Mouse (Mus musculus): ENCODE data around the gene Bbx. TPM values are rescaled to one million over a fixed set of nuclear protein-coding genes. Genes with fewer than 3 reads are reported as not detected.

Gene Bbx
- polyA plus RNA-seq, 1 experiment = 9.8 TPM

DNA sequence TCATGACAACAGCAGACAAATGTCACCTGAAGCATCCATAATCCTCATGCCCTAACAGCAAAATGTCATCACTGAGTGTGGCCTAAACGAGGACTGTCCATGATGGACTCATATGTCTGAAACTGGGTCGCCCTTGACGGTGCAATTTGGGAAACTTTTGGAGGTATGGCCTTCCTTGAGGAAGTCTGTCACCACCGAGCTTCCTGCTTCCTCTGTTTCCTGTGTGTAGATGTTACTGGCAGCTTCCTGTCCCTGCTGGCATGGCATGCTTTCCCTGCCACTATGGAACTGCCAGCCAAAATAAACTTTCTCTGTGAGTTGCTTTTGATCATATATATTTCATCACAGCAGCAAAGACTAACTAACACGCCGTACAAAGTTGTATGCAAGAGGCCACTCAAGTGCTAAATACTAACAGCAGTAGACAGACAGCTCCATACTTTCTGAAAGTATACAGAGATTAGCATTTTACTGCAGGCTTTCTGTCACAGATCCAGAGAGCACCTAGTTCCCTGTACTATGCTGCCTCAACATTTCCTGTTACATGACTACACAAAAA lies 180.7 kb downstream of the Bbx start:
- Histone ChIP-seq H3K4me1 (ENCODE audit: control insufficient read depth, insufficient read depth, insufficient read length, low read length) (peaks cover 4% of the 10 kb centered on the region), H3K27ac (replicated peaks; ENCODE audit: low read depth, low read length) (no peak overlapping the region), H3K4me3 (ENCODE audit: insufficient read depth, low read depth, low read length) (no peak overlapping the region)

DNA sequence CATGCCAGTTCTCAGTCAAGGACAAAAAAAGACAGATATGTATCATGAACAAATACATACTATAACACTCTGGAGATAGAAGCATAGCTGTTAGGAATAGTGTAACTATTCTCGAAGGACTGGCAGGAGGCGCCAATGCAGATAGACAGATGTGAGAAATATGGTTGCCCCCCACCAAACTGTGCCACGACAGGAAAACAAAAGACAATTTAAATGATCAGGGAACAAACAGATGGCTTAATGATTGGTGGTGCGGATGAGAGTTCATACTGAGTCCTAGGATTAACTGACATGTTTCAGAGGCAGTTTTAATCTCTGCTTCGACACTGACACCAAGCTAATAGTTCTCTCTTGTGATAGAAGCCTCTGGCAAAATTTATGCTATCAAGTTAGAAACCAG lies 181.7 kb downstream of the Bbx start:
- Histone ChIP-seq H3K27ac (replicated peaks; ENCODE audit: low read depth, low read length) (no peak overlapping the region), H3K4me3 (ENCODE audit: insufficient read depth, low read depth, low read length) (no peak overlapping the region), H3K4me1 (ENCODE audit: control insufficient read depth, insufficient read depth, insufficient read length, low read length) (peaks cover 4% of the 10 kb centered on the region)

DNA sequence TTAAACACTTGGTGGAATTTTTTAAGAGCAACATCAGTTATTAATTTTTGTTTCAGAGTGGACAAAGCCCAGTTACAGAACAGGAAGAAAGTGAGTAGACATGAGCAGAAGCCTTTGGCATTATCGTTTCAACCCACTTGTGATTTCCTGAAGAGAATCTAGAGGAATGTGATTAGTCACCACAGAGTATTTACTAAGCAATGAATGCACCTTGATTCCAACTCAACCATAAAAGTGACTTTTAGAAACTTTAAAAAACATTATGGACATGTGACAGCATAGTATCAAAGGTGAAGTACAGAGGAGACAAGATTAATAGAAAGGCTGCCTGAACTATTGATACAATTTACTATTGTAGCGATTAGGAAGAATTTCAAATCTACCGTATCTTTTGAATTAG lies 183.2 kb downstream of the Bbx start:
- Histone ChIP-seq H3K27ac (replicated peaks; ENCODE audit: low read depth, low read length) (no peak overlapping the region), H3K4me1 (ENCODE audit: control insufficient read depth, insufficient read depth, insufficient read length, low read length) (peaks cover 4% of the 10 kb centered on the region), H3K4me3 (ENCODE audit: insufficient read depth, low read depth, low read length) (no peak overlapping the region)

DNA sequence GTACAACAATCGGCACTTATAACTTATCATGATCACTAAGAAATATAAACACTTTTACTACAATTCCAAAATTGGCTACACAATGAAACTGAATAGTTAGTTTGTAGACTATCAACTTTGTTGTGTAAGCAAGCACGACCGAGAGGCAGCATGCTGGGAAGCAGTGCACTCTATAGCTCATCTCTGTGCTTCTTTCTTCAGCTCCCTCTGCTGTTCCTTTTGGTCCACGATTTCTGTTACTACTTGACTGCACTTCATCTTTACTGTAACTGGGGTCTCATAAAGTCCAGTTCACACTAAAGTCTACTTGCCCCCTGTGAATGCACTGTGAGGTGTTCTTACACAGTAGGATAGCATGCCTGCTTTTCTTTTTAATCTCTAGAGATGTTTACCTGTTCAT lies 189.7 kb downstream of the Bbx start:
- no peak overlapping the region for H3K27ac ChIP-seq (replicated peaks; ENCODE audit: low read depth, low read length)
- no peaks in the 10 kb centered on the region for H3K4me1 ChIP-seq (ENCODE audit: control insufficient read depth, insufficient read depth, insufficient read length, low read length)
- H3K4me3 ChIP-seq (ENCODE audit: insufficient read depth, low read depth, low read length) = no peak overlapping the region

DNA sequence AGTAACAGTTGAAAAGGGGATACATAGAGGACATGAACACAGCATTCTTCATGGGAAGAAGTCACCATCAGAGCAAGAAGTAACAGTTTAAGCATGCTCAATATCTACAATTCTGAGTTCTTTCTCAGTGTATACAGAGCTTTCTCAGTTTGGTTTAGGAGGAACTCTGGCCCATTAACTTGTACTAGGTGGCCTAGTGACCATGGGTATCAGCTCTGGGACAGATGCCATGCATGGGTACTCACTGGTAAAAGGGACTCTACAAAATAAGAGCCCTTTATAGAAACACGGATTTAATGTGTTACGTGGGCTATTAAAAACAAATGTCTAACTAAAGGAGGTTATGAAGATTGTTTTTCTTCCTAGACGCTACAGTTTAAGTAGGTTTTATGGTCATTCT lies 190.6 kb downstream of the Bbx start:
- Histone ChIP-seq H3K4me1 (ENCODE audit: control insufficient read depth, insufficient read depth, insufficient read length, low read length) (no peaks in the 10 kb centered on the region), H3K27ac (replicated peaks; ENCODE audit: low read depth, low read length) (no peak overlapping the region), H3K4me3 (ENCODE audit: insufficient read depth, low read depth, low read length) (no peak overlapping the region)

DNA sequence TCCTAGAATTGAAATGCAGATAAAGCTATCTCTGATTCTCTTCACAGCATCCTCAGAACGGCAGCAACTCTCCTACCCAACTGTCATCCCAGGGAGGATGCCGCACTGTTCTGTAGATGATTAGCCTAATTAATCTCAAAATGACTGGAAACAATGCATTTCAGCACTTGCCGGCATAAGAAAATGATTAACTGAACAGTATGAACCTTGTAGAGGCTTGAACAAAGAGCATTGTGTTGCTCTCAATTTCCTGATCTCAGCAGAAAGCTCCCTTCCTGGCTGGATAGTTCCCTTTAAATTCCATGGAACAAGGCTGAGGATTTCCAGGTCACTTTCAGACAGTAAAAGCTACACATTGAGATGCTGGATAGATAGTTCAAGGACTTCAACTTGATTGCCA lies 197.0 kb downstream of the Bbx start:
- Histone ChIP-seq H3K27ac (replicated peaks; ENCODE audit: low read depth, low read length) (no peak overlapping the region), H3K4me3 (ENCODE audit: insufficient read depth, low read depth, low read length) (no peak overlapping the region), H3K4me1 (ENCODE audit: control insufficient read depth, insufficient read depth, insufficient read length, low read length) (no peaks in the 10 kb centered on the region)

DNA sequence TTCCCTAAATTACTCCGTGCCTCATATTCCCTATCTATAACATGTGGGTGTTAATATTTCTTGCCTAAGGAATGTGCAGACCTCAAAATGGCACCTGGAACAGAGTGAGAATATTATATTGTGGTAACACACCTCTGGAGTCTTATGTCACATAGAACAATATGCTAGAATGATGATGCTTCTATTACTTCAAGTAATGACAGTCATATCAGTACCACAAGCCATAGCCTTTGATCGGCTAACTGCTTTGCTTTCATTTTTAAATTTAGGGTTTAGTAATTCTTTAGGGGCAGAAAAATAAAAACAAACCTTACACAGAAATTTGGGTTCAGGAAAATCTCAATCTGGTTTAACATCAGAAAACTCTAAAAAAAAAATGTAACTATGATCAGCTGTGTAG lies 201.6 kb downstream of the Bbx start:
- Histone ChIP-seq H3K27ac (replicated peaks; ENCODE audit: low read depth, low read length) (no peak overlapping the region), H3K4me3 (ENCODE audit: insufficient read depth, low read depth, low read length) (no peak overlapping the region), H3K4me1 (ENCODE audit: control insufficient read depth, insufficient read depth, insufficient read length, low read length) (no peaks in the 10 kb centered on the region)

DNA sequence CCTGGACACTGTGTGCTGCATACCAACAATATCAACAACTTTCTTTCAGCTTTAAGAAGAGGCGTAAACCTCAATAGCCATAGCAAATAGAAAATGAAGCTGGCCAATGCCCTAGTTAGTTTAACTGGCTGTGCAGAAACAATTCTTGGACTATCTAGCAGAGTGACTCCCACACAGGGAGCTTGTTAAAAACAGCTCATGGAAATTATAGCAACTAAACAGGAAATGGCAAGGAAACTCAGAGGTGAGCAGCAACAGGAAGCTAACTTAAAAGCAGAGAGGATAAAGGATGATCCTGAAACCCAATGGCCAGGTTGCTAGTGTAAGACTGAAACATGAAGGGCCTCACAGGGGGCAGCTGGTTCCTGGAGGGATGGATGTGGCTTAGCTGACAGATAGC lies 203.4 kb downstream of the Bbx start:
- Histone ChIP-seq H3K4me1 (ENCODE audit: control insufficient read depth, insufficient read depth, insufficient read length, low read length) (no peaks in the 10 kb centered on the region), H3K4me3 (ENCODE audit: insufficient read depth, low read depth, low read length) (no peak overlapping the region), H3K27ac (replicated peaks; ENCODE audit: low read depth, low read length) (no peak overlapping the region)

DNA sequence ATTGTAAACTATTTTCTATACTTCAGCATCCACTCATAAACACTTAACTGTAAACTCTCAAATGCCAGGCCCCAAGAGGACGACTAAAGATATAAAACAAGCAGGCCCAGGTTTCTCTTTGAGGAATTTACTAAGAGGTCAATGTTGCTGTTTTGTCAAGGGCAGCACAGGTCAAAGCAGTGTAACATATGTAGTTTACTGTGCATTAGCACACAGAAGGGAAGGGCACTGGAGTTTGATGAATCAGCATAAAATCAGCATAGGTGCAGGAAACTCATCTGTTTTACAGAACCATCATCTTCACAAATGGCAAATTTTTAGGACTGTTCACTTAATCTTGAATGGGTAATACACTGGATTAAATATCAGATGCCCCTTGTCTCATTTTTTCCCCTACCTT lies 205.9 kb downstream of the Bbx start:
- no peak overlapping the region for H3K27ac ChIP-seq (replicated peaks; ENCODE audit: low read depth, low read length)
- no peaks in the 10 kb centered on the region for H3K4me1 ChIP-seq (ENCODE audit: control insufficient read depth, insufficient read depth, insufficient read length, low read length)
- no peak overlapping the region for H3K4me3 ChIP-seq (ENCODE audit: insufficient read depth, low read depth, low read length)

DNA sequence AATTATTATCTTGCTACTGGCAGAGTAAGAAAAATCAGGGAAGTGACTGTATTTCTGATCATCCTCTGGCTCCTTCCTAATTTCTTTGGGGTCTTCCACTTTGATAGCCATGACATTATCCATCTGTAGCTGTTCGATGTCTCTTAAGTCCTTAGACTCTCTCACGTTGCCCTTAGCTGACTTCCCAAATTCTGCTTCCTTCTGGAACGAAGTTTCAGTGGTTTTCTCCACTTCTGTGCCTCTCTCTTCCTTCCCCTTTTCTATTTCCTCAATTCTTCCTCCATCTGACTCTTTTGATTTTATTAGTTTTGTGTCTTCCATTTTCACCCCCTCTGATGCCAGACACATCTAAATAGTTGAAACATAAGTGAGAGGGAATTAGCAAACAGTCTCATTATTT lies 207.2 kb downstream of the Bbx start:
- H3K27ac ChIP-seq (replicated peaks; ENCODE audit: low read depth, low read length) = no peak overlapping the region
- no peaks in the 10 kb centered on the region for H3K4me1 ChIP-seq (ENCODE audit: control insufficient read depth, insufficient read depth, insufficient read length, low read length)
- H3K4me3 ChIP-seq (ENCODE audit: insufficient read depth, low read depth, low read length) = no peak overlapping the region

DNA sequence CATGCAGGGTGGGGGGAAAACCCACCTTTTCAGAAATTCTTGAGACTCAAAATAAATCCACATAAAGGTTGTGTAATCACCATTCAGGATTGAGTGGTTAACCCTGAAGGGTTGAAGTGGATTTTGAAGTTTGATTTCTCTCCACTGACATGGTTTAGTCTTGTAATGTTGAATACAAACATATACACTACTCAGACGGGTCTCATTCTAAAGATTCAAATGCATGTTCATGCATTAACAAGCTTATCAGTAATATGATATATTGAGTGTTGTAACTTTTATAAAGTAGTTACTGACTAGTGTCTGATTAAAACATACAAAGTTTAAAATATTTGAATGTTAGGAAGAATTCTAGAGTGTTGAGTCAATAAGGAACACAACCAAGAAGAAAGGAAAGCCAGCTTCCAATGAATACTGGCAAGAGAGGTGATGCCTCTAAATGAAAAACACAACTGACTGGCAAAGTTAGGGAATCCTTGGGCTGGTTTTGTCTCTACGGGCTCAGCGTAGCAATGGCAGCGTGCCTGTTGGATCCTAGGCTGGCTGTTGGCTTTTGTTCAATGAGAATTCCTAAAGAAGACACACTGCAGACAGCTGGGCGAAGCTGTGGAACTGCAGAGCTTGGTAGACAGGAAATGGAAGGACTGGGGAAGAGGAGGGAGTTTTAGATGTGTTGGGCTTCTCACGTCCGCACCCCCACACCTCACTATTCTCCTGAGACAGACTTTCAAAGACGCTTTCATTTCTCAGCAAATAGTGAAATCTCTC lies 211.3 kb downstream of the Bbx start:
- H3K4me3 ChIP-seq (ENCODE audit: insufficient read depth, low read depth, low read length) = no peak overlapping the region
- no peak overlapping the region for H3K27ac ChIP-seq (replicated peaks; ENCODE audit: low read depth, low read length)
- no peaks in the 10 kb centered on the region for H3K4me1 ChIP-seq (ENCODE audit: control insufficient read depth, insufficient read depth, insufficient read length, low read length)

DNA sequence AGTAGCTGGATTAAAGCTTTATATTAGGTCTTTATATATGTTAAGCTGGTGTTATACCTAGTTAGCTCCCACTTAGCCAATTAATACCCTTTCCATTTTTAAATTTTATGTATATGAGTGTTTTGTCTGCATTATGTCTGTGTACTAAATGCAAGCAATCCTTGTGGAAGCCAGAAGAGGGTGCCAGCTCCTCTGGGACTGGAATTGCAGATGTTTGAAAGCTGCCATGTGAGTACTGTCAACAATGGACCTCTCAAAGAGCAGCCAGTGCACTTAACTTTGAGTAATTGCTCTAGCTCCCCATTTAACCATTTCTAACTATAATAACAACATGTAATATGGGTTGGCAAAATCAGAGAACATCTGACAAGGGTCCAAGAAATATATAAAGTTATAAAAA lies 215.1 kb downstream of the Bbx start:
- Histone ChIP-seq H3K27ac (replicated peaks; ENCODE audit: low read depth, low read length) (no peak overlapping the region), H3K4me3 (ENCODE audit: insufficient read depth, low read depth, low read length) (no peak overlapping the region), H3K4me1 (ENCODE audit: control insufficient read depth, insufficient read depth, insufficient read length, low read length) (no peaks in the 10 kb centered on the region)

DNA sequence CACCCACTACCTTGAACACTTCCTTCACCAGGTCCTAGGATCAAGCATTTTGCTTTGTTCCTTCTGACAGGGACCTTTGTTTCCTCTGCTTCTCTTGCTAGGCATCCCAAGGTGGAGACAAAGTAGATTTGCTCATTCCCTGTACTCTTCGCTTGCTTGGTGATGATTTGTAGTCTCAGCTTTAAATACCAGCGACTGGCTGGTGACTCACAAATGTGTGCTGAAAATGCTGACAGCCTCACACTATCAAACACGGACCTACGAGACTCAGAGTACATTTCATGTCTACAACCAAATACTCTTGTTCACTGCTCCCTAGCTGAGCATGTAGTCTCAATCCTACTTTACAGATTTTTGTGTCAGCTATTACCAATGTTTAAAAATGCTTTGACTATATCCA lies 220.5 kb downstream of the Bbx start:
- Histone ChIP-seq H3K4me3 (ENCODE audit: insufficient read depth, low read depth, low read length) (no peak overlapping the region), H3K4me1 (ENCODE audit: control insufficient read depth, insufficient read depth, insufficient read length, low read length) (no peaks in the 10 kb centered on the region), H3K27ac (replicated peaks; ENCODE audit: low read depth, low read length) (no peak overlapping the region)

DNA sequence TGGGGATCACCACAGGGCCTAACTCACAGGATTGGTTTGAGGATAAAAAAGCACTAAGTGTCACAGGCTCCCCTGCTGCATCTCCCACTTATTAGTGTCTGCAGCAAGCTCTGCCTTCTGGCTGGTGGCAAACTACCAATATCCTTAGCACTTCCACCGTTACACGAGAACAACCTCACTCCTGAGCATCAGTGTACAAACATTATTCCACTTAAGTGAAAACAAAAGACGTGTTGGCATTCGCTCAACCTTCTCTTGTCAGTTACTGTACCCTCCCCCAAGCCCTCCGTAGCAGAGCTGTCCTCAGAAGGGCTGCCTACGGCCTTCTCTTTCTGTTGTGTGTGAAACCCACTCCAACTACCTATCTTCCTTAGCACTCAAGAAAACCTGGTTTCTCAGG lies 221.0 kb downstream of the Bbx start:
- no peak overlapping the region for H3K4me3 ChIP-seq (ENCODE audit: insufficient read depth, low read depth, low read length)
- no peaks in the 10 kb centered on the region for H3K4me1 ChIP-seq (ENCODE audit: control insufficient read depth, insufficient read depth, insufficient read length, low read length)
- H3K27ac ChIP-seq (replicated peaks; ENCODE audit: low read depth, low read length) = no peak overlapping the region

DNA sequence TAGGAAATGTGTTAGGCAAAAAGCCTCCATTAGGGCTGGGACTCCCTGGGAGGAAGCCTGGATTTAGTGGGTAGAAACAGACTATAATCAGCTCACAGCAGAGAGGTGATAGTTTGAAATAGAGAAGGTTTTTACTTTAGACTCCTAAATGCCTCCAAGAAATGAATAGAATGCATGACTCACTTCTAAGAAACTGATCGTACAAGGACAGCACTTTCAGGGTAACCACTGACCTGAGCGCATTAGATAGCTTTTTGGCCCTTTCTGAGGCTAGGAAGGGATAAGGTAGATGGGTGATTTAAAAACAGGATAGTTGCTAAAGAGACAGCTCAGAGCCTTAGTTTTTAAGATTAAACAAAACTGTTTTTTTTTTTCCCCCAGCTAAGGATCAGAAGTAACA lies 221.4 kb downstream of the Bbx start:
- Histone ChIP-seq H3K4me3 (ENCODE audit: insufficient read depth, low read depth, low read length) (no peak overlapping the region), H3K4me1 (ENCODE audit: control insufficient read depth, insufficient read depth, insufficient read length, low read length) (no peaks in the 10 kb centered on the region), H3K27ac (replicated peaks; ENCODE audit: low read depth, low read length) (no peak overlapping the region)

DNA sequence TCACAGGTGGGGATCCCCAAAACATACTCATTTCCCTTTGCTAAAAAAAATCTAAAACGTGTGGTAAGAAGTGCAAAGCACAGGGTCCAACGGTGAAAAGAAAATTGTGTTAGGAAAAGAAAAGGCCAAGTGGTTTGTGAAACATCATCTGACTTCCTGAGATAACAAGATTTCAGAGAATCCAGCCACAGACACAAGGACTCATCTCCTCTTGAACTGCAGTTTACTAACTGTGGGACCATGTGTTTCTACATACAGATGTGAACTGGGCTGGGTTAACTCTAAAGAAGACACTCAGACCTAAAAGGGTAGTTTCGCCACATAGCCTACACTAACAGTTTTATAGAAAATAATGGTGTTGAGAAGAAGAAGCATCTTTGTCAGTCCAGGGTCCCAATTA lies 227.2 kb downstream of the Bbx start:
- H3K4me1 ChIP-seq (ENCODE audit: control insufficient read depth, insufficient read depth, insufficient read length, low read length) = no peaks in the 10 kb centered on the region
- no peak overlapping the region for H3K27ac ChIP-seq (replicated peaks; ENCODE audit: low read depth, low read length)
- H3K4me3 ChIP-seq (ENCODE audit: insufficient read depth, low read depth, low read length) = no peak overlapping the region
